Mouse (Mus musculus) right cerebral cortex, postnatal 25 days (tissue): ENCODE measurements around the gene Slc7a5.

ENCODE experiments used
- DNase-seq: peaks from one replicate; pipeline ENCODE4 v3.0.0; 2022

Slc7a5 gene

DNA sequence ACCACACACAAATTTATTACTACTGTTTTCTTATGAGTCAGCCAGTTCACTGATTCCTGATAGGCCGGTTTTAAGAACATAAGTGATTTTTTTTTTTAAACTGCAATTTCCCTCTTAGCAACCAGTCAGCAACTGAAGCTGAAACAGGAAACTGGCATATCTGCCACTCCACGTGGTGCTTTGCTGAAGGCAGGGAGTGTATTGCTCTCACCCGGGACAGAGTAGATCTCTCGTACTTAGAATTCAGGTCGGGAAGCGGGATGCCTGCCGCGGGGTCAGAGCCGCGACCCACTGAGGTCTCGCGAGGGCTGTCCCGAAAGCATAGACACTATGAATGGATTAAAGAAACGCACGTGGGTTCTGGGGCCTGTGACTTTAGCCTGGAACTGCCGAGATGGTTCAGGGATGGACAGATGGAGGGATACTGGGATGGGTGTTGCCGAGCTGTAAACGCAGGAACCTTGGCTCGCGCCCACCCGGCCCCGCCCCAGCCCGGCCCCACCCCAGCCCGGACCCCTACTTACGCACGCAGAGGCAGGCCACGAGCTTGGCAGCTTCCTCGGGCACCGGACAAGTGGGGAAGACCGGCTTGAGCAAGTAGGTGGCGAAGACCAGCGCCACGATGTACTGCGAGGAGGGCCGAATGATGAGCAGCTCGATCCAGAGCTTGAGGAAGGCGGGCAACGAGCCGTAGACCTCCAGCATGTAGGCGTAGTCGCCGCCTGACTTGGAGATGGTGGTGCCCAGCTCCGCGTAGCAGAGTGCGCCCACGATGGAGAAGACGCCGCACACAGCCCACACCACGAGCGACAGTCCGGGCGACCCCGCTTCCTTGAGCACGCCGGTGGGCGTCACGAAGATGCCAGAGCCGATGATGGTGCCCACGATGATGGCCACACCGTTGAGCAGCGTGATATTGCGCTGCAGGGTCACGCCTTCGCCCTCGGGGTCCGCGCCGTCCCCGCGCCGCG lies 667 bp downstream of the Slc7a5 start:
- DNase-seq, result peak; percentile 58

DNA sequence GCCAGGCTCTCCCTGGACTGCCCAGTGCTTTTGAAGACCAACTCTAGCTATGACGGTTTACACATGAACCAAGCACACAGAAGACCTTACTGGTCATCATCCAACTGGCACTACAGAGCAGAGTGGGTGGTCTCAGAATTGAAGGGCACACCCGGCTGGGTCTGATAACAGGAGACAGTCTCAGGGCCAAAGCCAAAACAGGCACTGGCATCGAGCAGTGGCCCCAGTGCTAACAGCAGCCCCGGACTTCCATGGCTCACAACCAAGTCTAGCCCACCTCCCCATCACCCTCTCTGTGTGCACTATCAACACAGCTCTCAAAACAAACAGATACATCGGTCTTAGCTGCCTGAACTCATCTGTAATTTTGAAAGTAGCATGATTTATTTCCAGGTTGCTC lies 1.6 kb downstream of the Slc7a5 start:
- DNase-seq, result no peak

GRCm38 (mm10) chr8:121905420-121905819 lies 2.1 kb downstream of the Slc7a5 start:
- no peak for DNase-seq

DNA sequence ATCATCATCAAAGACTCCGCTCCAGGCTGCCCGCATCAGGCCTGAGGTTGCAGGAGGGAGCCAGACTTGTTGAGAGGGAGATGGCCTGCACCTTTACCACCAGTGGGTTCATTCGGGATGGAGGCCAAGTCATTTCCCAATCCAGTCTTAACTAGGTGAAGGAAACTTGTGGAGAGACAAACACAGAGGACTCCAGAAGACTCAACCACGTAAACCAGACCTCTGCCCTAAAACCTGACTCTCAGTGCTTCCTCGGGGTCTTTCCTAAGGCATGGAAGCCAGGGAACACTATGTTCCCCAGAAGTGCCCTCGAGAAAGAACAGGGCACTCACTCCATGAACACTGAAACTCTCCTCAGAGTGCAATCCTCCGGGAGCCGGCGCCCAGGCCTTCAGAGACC lies 2.5 kb downstream of the Slc7a5 start:
- no peak for DNase-seq

GRCm38 (mm10) chr8:121903977-121904376 lies 3.5 kb downstream of the Slc7a5 start:
- DNase-seq, result no peak

- no peak for DNase-seq
Measured at GRCm38 (mm10) chr8:121901498-121902236, 5.8 kb downstream of the Slc7a5 start.

DNA sequence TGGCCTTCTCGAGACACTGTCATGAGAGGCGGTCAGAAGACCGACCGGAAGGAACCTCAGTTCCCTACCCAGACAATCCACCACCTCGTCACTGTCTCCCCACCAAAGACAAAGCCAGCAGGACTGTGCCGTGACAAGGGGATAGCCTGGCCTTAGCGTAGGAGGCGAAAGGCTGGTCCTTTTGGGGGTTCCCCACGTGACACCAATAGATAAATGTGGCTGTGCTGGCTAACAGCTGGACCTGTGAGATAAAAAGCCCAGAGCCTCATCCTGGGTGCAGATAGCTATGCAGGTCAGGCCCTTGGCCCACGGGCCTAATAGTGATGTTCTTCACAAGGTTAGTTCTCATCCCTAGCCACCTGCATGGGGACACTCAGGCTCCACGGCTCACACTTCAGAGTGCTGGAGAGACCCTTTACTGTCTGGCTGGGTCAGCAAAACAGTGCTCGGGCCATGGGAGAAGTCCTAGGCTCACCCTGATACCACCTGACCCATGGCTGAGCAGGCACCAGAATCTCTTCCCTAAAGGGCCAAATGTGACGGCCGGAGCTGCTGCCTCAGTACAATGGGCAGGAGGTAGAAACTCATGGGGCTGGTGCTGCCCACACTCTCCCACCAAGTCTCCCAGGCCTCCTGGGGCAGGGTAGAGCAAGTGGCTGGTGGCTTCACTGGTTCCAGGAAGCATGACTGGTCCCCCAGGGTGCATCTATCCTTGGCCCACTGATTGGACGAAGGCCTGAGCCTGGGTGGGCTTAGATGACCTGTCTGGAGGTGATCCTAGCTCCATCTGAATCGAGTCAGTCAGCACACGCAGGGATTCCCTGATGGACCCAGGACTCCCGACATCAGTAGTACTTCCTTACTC lies 8.1 kb downstream of the Slc7a5 start:
- no peak for DNase-seq

DNA sequence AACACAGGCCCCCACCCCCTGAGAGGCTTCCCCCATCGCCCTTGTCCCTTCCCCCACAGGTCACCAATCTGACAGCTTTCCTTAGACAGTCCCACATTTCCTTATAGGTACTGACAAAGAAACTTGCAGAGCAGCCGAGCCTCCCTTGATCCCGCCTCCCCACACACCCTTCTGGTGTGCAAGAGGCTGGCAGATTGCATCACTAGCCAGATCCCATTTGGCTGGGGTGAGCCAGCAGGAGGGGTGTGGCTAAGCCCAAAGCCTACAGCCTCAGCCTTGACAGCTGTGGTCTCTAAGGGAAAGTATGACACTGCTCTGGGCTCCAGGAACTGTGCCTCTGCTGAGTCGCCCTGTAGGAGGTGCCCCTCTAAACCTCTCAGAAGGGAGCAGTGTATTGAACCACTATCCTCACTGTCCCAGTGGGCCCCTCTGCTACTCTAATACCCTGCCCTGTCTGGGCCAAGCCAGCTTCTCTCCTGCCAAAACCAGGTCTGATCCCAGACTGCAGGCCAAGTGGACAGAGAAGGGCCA lies 9.0 kb downstream of the Slc7a5 start:
- peak; percentile 77 for DNase-seq

DNA sequence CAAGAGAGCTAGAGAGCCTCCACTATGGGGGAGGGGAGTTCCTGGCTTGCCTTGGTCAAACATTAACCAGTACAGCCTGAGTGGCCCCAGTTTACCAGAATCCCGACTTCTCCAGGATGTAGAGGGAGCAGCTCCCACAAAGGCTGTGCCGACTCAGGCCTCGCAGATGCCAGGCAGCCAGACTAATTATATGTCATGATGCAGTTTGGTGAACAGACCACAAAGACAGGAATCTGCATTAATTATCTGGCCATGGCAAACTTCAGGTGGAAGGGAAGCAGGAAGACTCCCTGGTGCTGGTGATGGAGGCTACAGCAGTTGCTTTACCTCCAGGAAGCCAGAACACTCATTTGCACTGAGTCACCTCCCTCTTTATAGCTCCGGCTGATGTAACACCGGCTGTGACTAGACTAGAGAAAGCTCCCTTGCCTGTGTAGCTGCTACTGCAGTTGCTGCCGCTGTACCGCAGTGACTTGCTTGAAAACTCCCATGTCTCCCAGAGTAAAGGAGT lies 9.6 kb downstream of the Slc7a5 start:
- peak; percentile 67 for DNase-seq

- DNase-seq, result no peak
Measured at GRCm38 (mm10) chr8:121897205-121897604, 10.3 kb downstream of the Slc7a5 start.

- no peak for DNase-seq
Measured at GRCm38 (mm10) chr8:121896476-121897145, 10.9 kb downstream of the Slc7a5 start.

- no peak for DNase-seq
Measured at GRCm38 (mm10) chr8:121895910-121896309, 11.6 kb downstream of the Slc7a5 start.

- no peak for DNase-seq
Measured at GRCm38 (mm10) chr8:121892875-121893274, 14.6 kb downstream of the Slc7a5 start.

DNA sequence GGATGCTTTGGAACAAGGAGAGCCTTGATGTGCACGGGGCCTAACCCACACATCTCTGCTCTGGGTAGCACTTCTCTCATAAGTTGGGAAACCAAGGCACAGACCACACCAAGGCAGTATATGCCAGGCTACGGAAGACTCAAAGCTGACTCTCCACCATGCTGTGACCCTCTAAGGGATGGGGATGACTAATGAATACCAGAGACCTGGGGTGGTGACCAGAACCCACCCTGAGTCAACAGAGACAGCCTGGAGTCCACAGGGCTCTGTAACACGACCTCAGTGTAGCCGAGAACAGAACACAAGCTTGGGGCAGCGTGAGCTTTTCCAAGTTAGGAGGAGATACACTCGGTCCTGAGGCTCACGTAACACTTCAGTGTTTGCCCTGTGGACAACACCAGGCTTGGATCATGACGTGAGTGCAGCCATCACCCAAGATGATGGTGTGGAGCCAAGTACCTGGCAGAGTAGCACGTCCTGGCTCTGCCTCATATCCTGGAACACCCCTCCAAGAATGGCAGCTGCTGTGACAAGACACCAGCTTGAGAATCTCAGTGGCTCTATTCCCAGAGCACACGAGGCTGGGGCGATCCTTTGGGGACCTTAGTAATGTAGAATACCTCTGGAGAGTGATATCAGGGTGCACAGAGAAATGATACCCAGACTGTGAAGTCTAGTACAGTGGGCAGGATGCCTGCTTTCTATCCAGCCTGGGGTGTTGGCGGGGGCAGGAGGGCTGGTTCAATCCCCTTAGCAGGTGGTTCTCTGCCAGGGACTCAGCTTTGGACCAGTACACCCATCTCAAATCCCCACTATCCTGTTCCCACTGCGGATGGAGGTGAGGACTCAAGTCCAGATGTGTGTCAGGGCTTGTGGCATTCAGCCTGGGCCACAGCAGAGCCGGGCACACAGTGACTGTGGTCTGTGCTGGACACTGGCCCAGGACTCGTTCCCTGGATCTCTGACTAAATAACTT lies 17.4 kb downstream of the Slc7a5 start:
- DNase-seq, result no peak

DNA sequence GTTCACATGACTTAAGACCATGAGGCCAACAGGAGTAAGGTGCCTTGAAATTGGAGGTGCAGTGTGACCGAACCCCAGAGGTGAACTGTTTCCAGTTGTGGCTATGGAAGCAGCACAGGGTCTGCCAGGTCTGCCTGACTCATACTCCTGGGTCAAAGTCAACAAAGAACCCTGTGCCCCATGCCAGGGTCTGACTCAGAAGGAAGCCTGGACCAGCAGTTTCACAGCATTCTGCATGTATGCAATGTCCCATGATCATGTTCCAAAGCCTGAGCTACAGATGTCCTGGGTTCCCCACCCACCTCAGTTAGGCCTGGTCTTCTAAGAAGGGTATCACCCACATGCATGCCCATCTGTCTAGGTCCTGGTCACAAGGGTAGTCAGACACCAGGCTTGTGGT lies 18.2 kb downstream of the Slc7a5 start:
- DNase-seq, result no peak

DNA sequence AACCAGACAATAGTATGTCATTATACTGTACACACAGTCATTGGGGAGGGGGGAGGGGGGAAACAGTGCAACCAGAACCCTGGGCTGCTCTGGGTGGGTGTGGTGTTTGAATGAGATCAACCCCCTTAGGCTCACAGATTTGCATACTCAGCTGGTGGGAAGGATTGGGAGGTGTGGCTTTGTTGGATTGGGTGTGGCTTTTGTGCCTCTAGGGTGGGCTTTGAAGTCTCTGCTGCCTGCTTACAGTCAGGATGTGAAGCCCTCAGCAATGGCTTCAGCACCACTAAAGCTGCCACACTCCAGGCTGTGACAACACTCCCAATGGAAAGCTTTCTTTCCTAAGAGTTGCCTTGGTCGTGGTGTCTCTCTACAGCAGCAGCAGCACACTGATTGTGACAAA lies 19.9 kb downstream of the Slc7a5 start:
- no peak for DNase-seq

GRCm38 (mm10) chr8:121885433-121885832 lies 22.1 kb downstream of the Slc7a5 start:
- DNase-seq, result no peak

GRCm38 (mm10) chr8:121885001-121885400 lies 22.5 kb downstream of the Slc7a5 start:
- DNase-seq, result no peak

DNA sequence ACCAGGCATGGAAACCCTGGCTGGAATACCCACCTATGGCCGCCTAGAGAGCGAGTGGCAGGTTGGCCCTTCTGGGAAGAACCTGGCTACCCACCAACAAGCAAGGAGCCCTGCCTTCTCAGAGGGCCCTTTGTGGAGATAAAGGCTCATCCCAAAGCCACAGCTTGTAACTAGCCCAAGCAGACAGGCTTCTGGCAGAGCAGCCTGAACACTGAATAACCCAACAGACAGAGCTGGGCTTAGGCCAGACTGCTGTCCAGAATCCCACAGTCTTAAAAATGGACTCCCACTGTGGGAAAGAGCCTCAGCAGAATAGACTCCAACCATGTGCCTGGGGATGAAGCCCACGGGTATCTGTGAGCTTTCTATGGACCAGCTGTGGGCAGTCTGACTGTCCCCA lies 23.3 kb downstream of the Slc7a5 start:
- no peak for DNase-seq

DNA sequence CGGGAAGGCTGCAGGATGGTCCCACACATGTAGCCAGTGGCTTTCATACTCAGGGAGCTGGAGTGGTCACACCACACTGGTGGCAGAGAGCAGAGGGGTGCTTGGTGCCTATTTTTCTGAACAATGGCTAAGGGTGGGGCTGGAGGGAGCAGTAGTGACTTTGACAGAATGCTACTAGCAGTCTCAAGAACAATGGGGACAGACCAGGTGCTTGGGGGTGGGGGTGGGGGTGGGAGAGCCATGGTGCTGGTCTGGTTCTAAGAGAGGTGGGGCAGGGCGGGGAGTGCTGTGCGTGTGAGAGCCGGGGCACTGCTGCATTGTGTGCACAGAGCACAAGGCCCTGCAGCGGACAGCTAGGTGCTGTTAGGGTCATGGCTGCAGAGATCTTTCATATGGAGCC lies 25.6 kb downstream of the Slc7a5 start:
- no peak for DNase-seq

DNA sequence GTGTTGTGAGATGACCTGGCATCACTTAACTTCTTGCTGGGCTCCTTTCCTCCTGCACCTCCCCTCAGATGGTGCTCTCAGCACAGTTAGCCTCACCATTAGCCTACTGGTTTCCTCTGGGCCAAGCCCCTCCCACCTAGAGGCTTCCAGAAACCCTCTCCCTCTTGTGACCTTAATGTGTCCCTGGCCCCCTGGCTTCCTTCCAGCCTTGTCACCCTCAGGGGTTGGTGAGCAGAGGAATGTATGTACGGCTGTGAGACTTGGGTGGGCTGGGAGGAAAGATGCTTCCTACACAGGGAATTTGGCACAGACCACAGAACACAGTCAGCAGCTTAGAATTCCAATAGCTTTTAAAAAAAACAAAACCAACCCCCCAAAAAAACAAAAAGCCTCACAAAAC lies 26.7 kb downstream of the Slc7a5 start:
- DNase-seq, result no peak
